Mouse (Mus musculus) intestine, postnatal 0 days (tissue): Measurements from ENCODE around the gene Saysd1. TPM values are rescaled to one million over a fixed set of nuclear protein-coding genes. Genes with fewer than 3 reads are reported as not detected.

Source experiments
- ATAC-seq: fragments of 200-750 bp; cut with Nextera tagmentation; 2 replicates; pipeline ENCODE4 v1.8.0; 2017; ENCODE audit warnings: mild to moderate bottlenecking, moderate TSS enrichment, moderate library complexity
- H3K27ac ChIP-seq: fragments of 300-500 bp; sonication (generic); 2 replicates; pipeline ENCODE4 v1.5.1; 2014; ENCODE audit warnings: mild to moderate bottlenecking, low read depth, low read length, moderate library complexity
- H3K27me3 ChIP-seq: fragments of 300-500 bp; sonication (generic); replicated peaks from 2 replicates; pipeline ENCODE4 v1.6.1; 2014; ENCODE audit warnings: low read length, mixed read lengths; ENCODE audit not compliant: control insufficient read depth, insufficient read depth
- H3K36me3 ChIP-seq: fragments of 300-500 bp; sonication (generic); 2 replicates; pipeline ENCODE4 v1.6.1; 2014; ENCODE audit warnings: mild to moderate bottlenecking, moderate library complexity; ENCODE audit not compliant: control insufficient read depth, insufficient read depth
- H3K4me1 ChIP-seq: fragments of 300-500 bp; sonication (generic); replicated peaks from 2 replicates; pipeline ENCODE4 v1.6.1; 2014; ENCODE audit warnings: antibody characterized with exemption, low read length, mixed read lengths; ENCODE audit not compliant: control insufficient read depth, insufficient read depth
- H3K4me2 ChIP-seq: fragments of 300-500 bp; sonication (generic); replicated peaks from 2 replicates; pipeline ENCODE4 v1.6.1; 2014; ENCODE audit warnings: low read depth, mild to moderate bottlenecking, moderate library complexity
- H3K4me3 ChIP-seq: fragments of 300-500 bp; sonication (generic); 2 replicates; pipeline ENCODE4 v1.5.1; 2014; ENCODE audit warnings: low read depth, low read length
- H3K9ac ChIP-seq: fragments of 300-500 bp; sonication (generic); 2 replicates; pipeline ENCODE4 v1.6.1; 2014; ENCODE audit warnings: mild to moderate bottlenecking, low read depth, low read length
- H3K9me3 ChIP-seq: fragments of 300-500 bp; sonication (generic); 2 replicates; pipeline ENCODE4 v1.6.1; 2016; ENCODE audit warnings: mixed run types; ENCODE audit not compliant: control insufficient read depth
- CTCF ChIP-seq: sonication (generic); IDR thresholded peaks from 2 replicates; pipeline ENCODE4 v1.5.1; 2016; ENCODE audit warnings: low read depth, mild to moderate bottlenecking, control low read depth, antibody characterized with exemption, moderate library complexity
- WGBS: fragments of 180-500 bp; shearing (Covaris S2); extraction: QIAGEN DNeasy Blood & Tissue Kit; methylation state at CpG from one replicate; pipeline ENCODE4 v1.1.7; 2014; 5-methylcytosine and 5-hydroxymethylcytosine counted together
- polyA plus RNA-seq: library from polyadenylated mRNA; unstranded; fragments of >200 nt; fragmentation: Nextera tagmentation; extraction: Ambion mirVana; gene quantifications from 2 replicates; pipeline ENCODE4 v1.2.1, GENCODE M21; 2015

Gene Saysd1
- polyA plus RNA-seq, 1 experiment from 2014 or later: 55.6 TPM

- Histone ChIP-seq H3K4me3 (no peak overlapping the region), H3K4me1 (0 out of 2 replicates have a peak, but pooled peaks cover 4% of the 10 kb centered on the region), H3K27me3 (no peaks in the 10 kb centered on the region), H3K9me3 (no peaks in the 10 kb centered on the region), H3K9ac (no peak overlapping the region), H3K4me2 (no peak overlapping the region), H3K36me3 (no peaks in the 10 kb centered on the region), H3K27ac (no peak overlapping the region)
- TF ChIP-seq CTCF: no peak
- no peak for ATAC-seq
- WGBS: 88% methylated on average over 7 of the region's 7 CpGs
These were observed 36.8 kb upstream of the Saysd1 start for GRCm38 (mm10) chr14:20175114-20175513.

GRCm38 (mm10) chr14:20174696-20175095 is 36.4 kb upstream of the Saysd1 start:
- no peaks in the 10 kb centered on the region for H3K36me3 ChIP-seq
- no peaks in the 10 kb centered on the region for H3K9me3 ChIP-seq
- no peak overlapping the region for H3K27ac ChIP-seq
- H3K4me1 ChIP-seq: 0 out of 2 replicates have a peak, but pooled peaks cover 4% of the 10 kb centered on the region
- no peak for TF ChIP-seq CTCF
- ATAC-seq: no peak
- H3K9ac ChIP-seq: no peak overlapping the region
- H3K4me3 ChIP-seq: no peak overlapping the region
- no peak overlapping the region for H3K4me2 ChIP-seq
- WGBS: 90% methylated on average over 6 of the region's 6 CpGs
- no peaks in the 10 kb centered on the region for H3K27me3 ChIP-seq

GRCm38 (mm10) chr14:20173873-20174490 is 35.6 kb upstream of the Saysd1 start:
- Histone ChIP-seq H3K27me3 (no peaks in the 10 kb centered on the region), H3K4me2 (no peak overlapping the region), H3K4me1 (0 out of 2 replicates have a peak, but pooled peaks cover 4% of the 10 kb centered on the region), H3K27ac (no peak overlapping the region), H3K36me3 (no peaks in the 10 kb centered on the region), H3K9ac (no peak overlapping the region), H3K9me3 (no peaks in the 10 kb centered on the region), H3K4me3 (no peak overlapping the region)
- WGBS: 86% methylated on average over 14 of the region's 14 CpGs
- no peak for TF ChIP-seq CTCF
- no peak for ATAC-seq

GRCm38 (mm10) chr14:20172924-20173323 is 34.6 kb upstream of the Saysd1 start:
- TF ChIP-seq CTCF: no peak
- no peak for ATAC-seq

GRCm38 (mm10) chr14:20172509-20172908 is 34.2 kb upstream of the Saysd1 start:
- H3K4me3 ChIP-seq: no peak overlapping the region
- H3K9me3 ChIP-seq: no peaks in the 10 kb centered on the region
- no peaks in the 10 kb centered on the region; the same call in 1 of the 2 replicates for H3K36me3 ChIP-seq
- no peaks in the 10 kb centered on the region for H3K27me3 ChIP-seq
- no peak overlapping the region for H3K9ac ChIP-seq
- ATAC-seq: no peak
- WGBS: 87% methylated on average over 5 of the region's 5 CpGs
- H3K4me1 ChIP-seq: 0 out of 2 replicates have a peak, but pooled peaks cover 5% of the 10 kb centered on the region
- TF ChIP-seq CTCF: no peak
- no peak overlapping the region for H3K4me2 ChIP-seq
- H3K27ac ChIP-seq: no peak overlapping the region

More at GRCm38 (mm10) chr14:20172924-20173323, 34.6 kb upstream of the Saysd1 start:
- WGBS: 77% methylated on average over 4 of the region's 4 CpGs
- no peaks in the 10 kb centered on the region for H3K27me3 ChIP-seq
- 0 out of 2 replicates have a peak, but pooled peaks cover 8% of the 10 kb centered on the region for H3K4me1 ChIP-seq
- H3K36me3 ChIP-seq: no peaks in the 10 kb centered on the region
- no peak overlapping the region for H3K4me2 ChIP-seq
- no peak overlapping the region for H3K4me3 ChIP-seq
- no peak overlapping the region for H3K27ac ChIP-seq
- no peak overlapping the region for H3K9ac ChIP-seq
- H3K9me3 ChIP-seq: no peaks in the 10 kb centered on the region

GRCm38 (mm10) chr14:20171840-20172239 is 33.5 kb upstream of the Saysd1 start:
- no peaks in the 10 kb centered on the region for H3K9me3 ChIP-seq
- H3K27me3 ChIP-seq: no peaks in the 10 kb centered on the region
- no peak overlapping the region for H3K27ac ChIP-seq
- 87% methylated on average over 3 of the region's 3 CpGs for WGBS
- ATAC-seq: no peak
- H3K4me3 ChIP-seq: no peak overlapping the region
- H3K4me2 ChIP-seq: no peak overlapping the region
- 0 out of 2 replicates have a peak, but pooled peaks cover 4% of the 10 kb centered on the region for H3K4me1 ChIP-seq
- TF ChIP-seq CTCF: no peak
- H3K9ac ChIP-seq: no peak overlapping the region
- no peaks in the 10 kb centered on the region; the same call in 1 of the 2 replicates for H3K36me3 ChIP-seq
